In the genomic region with DNA sequence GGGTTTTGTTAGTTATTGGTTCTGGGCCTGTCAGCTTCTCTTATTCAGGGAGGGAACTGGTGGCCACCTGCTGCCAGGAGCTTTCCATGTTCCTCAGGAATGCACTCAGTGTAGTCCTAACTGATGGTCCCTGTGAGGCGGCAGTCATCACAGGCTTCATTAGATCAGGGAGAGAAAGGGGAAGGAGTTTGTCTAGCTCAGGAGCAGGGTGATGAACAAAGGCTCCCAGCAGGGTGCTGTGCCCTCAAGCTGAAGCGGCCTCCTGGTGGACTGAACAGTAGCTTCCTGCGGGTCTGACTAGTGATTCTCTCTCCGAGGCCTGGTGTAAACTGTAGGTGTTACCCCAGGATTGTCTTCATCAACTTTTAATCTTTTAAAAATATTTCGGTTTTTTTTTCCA, we compare ENCODE assay signal across 19 mouse cellular contexts.
"Had no signal": no experiment of that assay in that cellular context is flagged by ENCODE, and none has a peak within 500 bp of the region (broad histone marks: within the 10 kb centered on the region; RNA-seq: fewer than 3 reads in every experiment).

No protein-coding gene starts in this region.

- H3K27ac ChIP-seq: kidney, postnatal 0 days; limb, embryonic 12.5 days; limb, embryonic 15.5 days; macrophage; midbrain, embryonic 10.5 days; neural tube, embryonic 12.5 days; neural tube, embryonic 15.5 days; stomach, embryonic 15.5 days had no signal

- H3K4me3 ChIP-seq: limb, embryonic 12.5 days; limb, embryonic 15.5 days; midbrain, embryonic 10.5 days; neural tube, embryonic 12.5 days; neural tube, embryonic 15.5 days; stomach, embryonic 15.5 days had no signal

- DNase-seq: kidney, adult 2 months; kidney, postnatal 25 days; left cerebral cortex, postnatal 4 days; liver, postnatal 0 days; lung, embryonic 14.5 days; midbrain, embryonic 14.5 days; right cerebral cortex, adult 18-20 months; right cerebral cortex, postnatal 25 days; spleen, adult 18-20 months; thymus, adult 2 months; thymus, postnatal 25 days had no signal
